Mouse (Mus musculus): ENCODE measurements around the gene Mrgbp. TPM values are rescaled to one million over a fixed set of nuclear protein-coding genes. Genes with fewer than 3 reads are reported as not detected.

Mrgbp gene
- total and polyA plus RNA-seq, 3 experiments = 44.9 to 54.5 TPM; not detected in 1

DNA sequence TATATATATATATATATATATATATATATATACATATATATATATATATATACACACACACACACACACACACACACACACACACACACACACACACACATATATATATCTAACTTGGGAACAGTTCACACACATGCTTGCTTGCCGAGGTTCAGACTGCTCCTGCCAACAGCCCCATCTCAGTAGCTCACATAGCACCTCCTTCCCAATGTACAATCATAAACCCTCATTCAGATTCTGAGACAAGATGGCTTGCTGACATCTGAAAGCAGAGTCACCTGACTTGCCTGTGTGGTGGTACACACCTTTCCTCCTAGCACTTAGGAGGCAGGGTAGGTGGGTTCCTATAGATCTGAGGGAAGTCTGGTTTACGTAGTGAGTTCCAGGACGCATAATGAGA, 28.8 kb upstream of the Mrgbp start:
- H3K79me2 ChIP-seq (ENCODE audit: control insufficient read depth, insufficient read depth, low read length, poor library complexity) = no peaks in the 10 kb centered on the region
- H3K27me3 ChIP-seq (ENCODE audit: control insufficient read depth in 1 of 2, insufficient read depth in 2 of 2, low read length in 2 of 2) = peaks cover 5 to 20% of the 10 kb centered on the region in 2 experiments
- no peak overlapping the region for H3K4me3 ChIP-seq (ENCODE audit: control insufficient read depth in 1 of 2, insufficient read depth in 1 of 2, low read depth in 2 of 2, low read length in 2 of 2)
- no peaks in the 10 kb centered on the region for H3K36me3 ChIP-seq (ENCODE audit: control insufficient read depth in 1 of 2, insufficient read depth in 2 of 2, low read length in 2 of 2)
- TF ChIP-seq CHD1 (IDR thresholded peaks at IDR 0.05; ENCODE audit: low read depth, low read length) (no peak), KAT2A (conservative IDR thresholded peaks at IDR 0.05; ENCODE audit: low read depth, low read length) (no peak), MAFK (IDR thresholded peaks at IDR 0.05; ENCODE audit: borderline replicate concordance, low read depth, low read length) (no peak), ETS1 (IDR thresholded peaks at IDR 0.05; ENCODE audit: low read depth, low read length) (no peak), ZC3H11A (IDR thresholded peaks at IDR 0.05; ENCODE audit: low read depth, low read length) (no peak), ZKSCAN1 (IDR thresholded peaks at IDR 0.05; ENCODE audit: low read depth, low read length) (no peak), UBTF (IDR thresholded peaks at IDR 0.05; ENCODE audit: borderline replicate concordance, insufficient read depth, low read depth, low read length) (no peak), RCOR1 (IDR thresholded peaks at IDR 0.05; ENCODE audit: low read depth, low read length) (no peak), SIN3A (IDR thresholded peaks at IDR 0.05; ENCODE audit: low read length) (no peak), MXI1 (IDR thresholded peaks at IDR 0.05; ENCODE audit: low read depth, low read length) (no peak), TCF12 (IDR thresholded peaks at IDR 0.05; ENCODE audit: low read depth, low read length) (no peak), NELFE (IDR thresholded peaks at IDR 0.05; ENCODE audit: low read depth, low read length) (no peak), MAZ (IDR thresholded peaks at IDR 0.05; ENCODE audit: low read depth, low read length) (no peak), MAX (IDR thresholded peaks at IDR 0.05; ENCODE audit: low read length) (no peak), EP300 (IDR thresholded peaks at IDR 0.05; ENCODE audit: low read depth in 1 of 2, low read length in 2 of 2) (no peak), ELF1 (IDR thresholded peaks at IDR 0.05; ENCODE audit: low read depth, low read length) (no peak), POLR2A (IDR thresholded peaks at IDR 0.05; ENCODE audit: control insufficient read depth in 1 of 2, insufficient read depth in 1 of 2, low read depth in 1 of 2, low read length in 2 of 2, poor library complexity in 1 of 2) (no peak)
- no peak for DNase-seq (ENCODE audit: low read depth, low spot score)
- no peak overlapping the region for H3K27ac ChIP-seq (ENCODE audit: control insufficient read depth, low read depth, low read length)
- no peaks in the 10 kb centered on the region for H3K9me3 ChIP-seq (replicated peaks; ENCODE audit: insufficient read depth, low read length)
- H3K4me1 ChIP-seq (ENCODE audit: control insufficient read depth in 1 of 2, insufficient read depth in 2 of 2, low read length in 2 of 2) = peaks cover 0 to 3% of the 10 kb centered on the region in 2 experiments; a peak in 1 of 4 replicates
- no peak overlapping the region for H3K9ac ChIP-seq (ENCODE audit: control insufficient read depth, low read depth, low read length, poor library complexity, severe bottlenecking)

DNA sequence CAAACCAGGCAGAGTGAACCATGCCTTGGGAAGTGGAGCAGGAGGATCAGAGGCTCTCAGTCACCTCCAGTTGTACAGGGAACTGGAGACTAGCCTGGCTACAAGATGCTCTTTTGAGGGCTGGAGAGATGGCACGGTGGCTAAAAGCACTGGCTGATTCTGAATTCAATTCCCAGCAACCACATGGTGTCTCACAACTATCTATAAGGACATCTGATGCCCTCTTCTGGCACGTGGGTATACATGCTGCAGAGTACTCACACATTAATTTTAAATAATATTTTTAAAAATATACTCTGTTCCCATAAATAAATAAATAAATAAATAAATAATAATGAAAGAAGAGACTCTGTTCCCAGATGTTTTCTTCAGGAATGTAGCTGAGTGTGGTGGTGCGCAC, 25.9 kb upstream of the Mrgbp start:
- TF ChIP-seq MAZ (IDR thresholded peaks at IDR 0.05; ENCODE audit: low read depth, low read length) (no peak), EP300 (IDR thresholded peaks at IDR 0.05; ENCODE audit: low read depth in 1 of 2, low read length in 2 of 2) (no peak)
- Histone ChIP-seq H3K36me3 (ENCODE audit: control insufficient read depth in 1 of 2, insufficient read depth in 2 of 2, low read length in 2 of 2) (no peaks in the 10 kb centered on the region), H3K4me1 (ENCODE audit: control insufficient read depth in 1 of 2, insufficient read depth in 2 of 2, low read length in 2 of 2) (peaks cover 0 to 3% of the 10 kb centered on the region in 2 experiments; a peak in 1 of 4 replicates), H3K27me3 (ENCODE audit: control insufficient read depth in 1 of 2, insufficient read depth in 2 of 2, low read length in 2 of 2) (peaks cover 3 to 11% of the 10 kb centered on the region in 2 experiments; a peak in 3 of 4 replicates), H3K4me3 (ENCODE audit: control insufficient read depth in 1 of 2, insufficient read depth in 1 of 2, low read depth in 2 of 2, low read length in 2 of 2) (no peak overlapping the region), H3K9ac (ENCODE audit: control insufficient read depth, low read depth, low read length, poor library complexity, severe bottlenecking) (no peak overlapping the region), H3K27ac (ENCODE audit: control insufficient read depth, low read depth, low read length) (no peak overlapping the region), H3K9me3 (replicated peaks; ENCODE audit: insufficient read depth, low read length) (no peaks in the 10 kb centered on the region), H3K79me2 (ENCODE audit: control insufficient read depth, insufficient read depth, low read length, poor library complexity) (no peaks in the 10 kb centered on the region)
- no peak for DNase-seq (ENCODE audit: low read depth, low spot score)
